Mouse (Mus musculus) ES-Bruce4 (cell line): ENCODE measurements around the gene Xpot.

Experiments
- CTCF ChIP-seq: IDR thresholded peaks from one replicate; pipeline ENCODE4 v1.8.1; 2011; ENCODE audit warnings: low read depth, low read length
- POLR2A ChIP-seq: IDR thresholded peaks from one replicate; pipeline ENCODE4 v1.8.1; 2011; ENCODE audit warnings: low read length; ENCODE audit not compliant: insufficient read depth

GRCm38 (mm10) chr10:121586675-121587370 lies 39.3 kb downstream of the Xpot start, which contains the start of gene Tbk1:
- TF ChIP-seq CTCF (no peak), POLR2A (no peak)
